Comparison of ENCODE assay signal across 22 mouse cellular contexts in genomic region chr16:93323172-93323571, GRCm38 (mm10).
DNase-seq lines count a peak whose midpoint lies in the region; ATAC-seq and TF ChIP-seq lines count a peak whose summit lies in the region.
"Had no signal": no experiment of that assay in that cellular context is flagged by ENCODE, and none has a peak within 500 bp of the region (broad histone marks: within the 10 kb centered on the region; RNA-seq: fewer than 3 reads in every experiment).

No protein-coding gene starts in this region.

- 0 out of 2 replicates have a peak, but pooled peaks have one; percentile 58 for ATAC-seq in hindbrain, embryonic 12.5 days (ENCODE audit: low FRiP score)
- ATAC-seq in hindbrain, embryonic 14.5 days (ENCODE audit: low FRiP score), result no peak
- ATAC-seq in intestine, embryonic 15.5 days, result 0 out of 2 replicates have a peak, but pooled peaks have one; percentile 20
- no peak for ATAC-seq in intestine, embryonic 16.5 days
- ATAC-seq in midbrain, postnatal 0 days (ENCODE audit: low FRiP score), result no peak
- ATAC-seq: CD4-positive, CD25-positive, alpha-beta regulatory T cell, adult 4 months; forebrain, embryonic 16.5 days; inflammation-experienced regulatory T-cells, adult 6 months had no signal

- no peaks in the 10 kb centered on the region for H3K27me3 ChIP-seq in hindbrain, embryonic 12.5 days
- no peaks in the 10 kb centered on the region for H3K27me3 ChIP-seq in hindbrain, embryonic 14.5 days (ENCODE audit: control insufficient read depth, insufficient read depth, low read length)
- no peaks in the 10 kb centered on the region for H3K27me3 ChIP-seq in intestine, embryonic 15.5 days (replicated peaks)
- H3K27me3 ChIP-seq in intestine, embryonic 16.5 days (replicated peaks; ENCODE audit: control insufficient read depth, insufficient read depth, low read length), result no peaks in the 10 kb centered on the region
- H3K27me3 ChIP-seq in midbrain, postnatal 0 days (ENCODE audit: insufficient read depth, low read length), result no peaks in the 10 kb centered on the region
- no peaks in the 10 kb centered on the region for H3K27me3 ChIP-seq in midbrain, embryonic 10.5 days (ENCODE audit: low read depth, poor library complexity, severe bottlenecking)
- H3K27me3 ChIP-seq: embryonic facial prominence, embryonic 12.5 days; forebrain, embryonic 12.5 days had no signal

- H3K9ac ChIP-seq in hindbrain, embryonic 12.5 days, result no peak overlapping the region
- no peak overlapping the region for H3K9ac ChIP-seq in hindbrain, embryonic 14.5 days
- no peak overlapping the region for H3K9ac ChIP-seq in intestine, embryonic 15.5 days
- no peak overlapping the region for H3K9ac ChIP-seq in intestine, embryonic 16.5 days (ENCODE audit: low read depth, low read length)
- no peak overlapping the region for H3K9ac ChIP-seq in midbrain, postnatal 0 days (replicated peaks; ENCODE audit: low read length, poor library complexity, severe bottlenecking)
- H3K9ac ChIP-seq: embryonic facial prominence, embryonic 12.5 days; forebrain, embryonic 12.5 days had no signal

- H3K4me1 ChIP-seq in hindbrain, embryonic 12.5 days, result peaks cover 5% of the 10 kb centered on the region; the same call in 1 of the 2 replicates
- no peaks in the 10 kb centered on the region; the same call in 1 of the 2 replicates for H3K4me1 ChIP-seq in hindbrain, embryonic 14.5 days (replicated peaks; ENCODE audit: control insufficient read depth, insufficient read depth, low read length)
- no peaks in the 10 kb centered on the region for H3K4me1 ChIP-seq in intestine, embryonic 15.5 days (replicated peaks)
- no peaks in the 10 kb centered on the region for H3K4me1 ChIP-seq in intestine, embryonic 16.5 days (ENCODE audit: control insufficient read depth, insufficient read depth, low read length)
- H3K4me1 ChIP-seq in midbrain, postnatal 0 days (ENCODE audit: insufficient read depth, low read length), result no peaks in the 10 kb centered on the region
- no peaks in the 10 kb centered on the region for H3K4me1 ChIP-seq in midbrain, embryonic 10.5 days
- H3K4me1 ChIP-seq: forebrain, embryonic 12.5 days; heart, embryonic 10.5 days had no signal

- H3K27ac ChIP-seq in hindbrain, embryonic 12.5 days, result no peak overlapping the region
- H3K27ac ChIP-seq in hindbrain, embryonic 14.5 days, result no peak overlapping the region
- H3K27ac ChIP-seq in intestine, embryonic 15.5 days, result no peak overlapping the region
- H3K27ac ChIP-seq in intestine, embryonic 16.5 days (ENCODE audit: low read length), result no peak overlapping the region
- no peak overlapping the region for H3K27ac ChIP-seq in midbrain, postnatal 0 days (ENCODE audit: low read depth, low read length)
- H3K27ac ChIP-seq in midbrain, embryonic 10.5 days (replicated peaks), result no peak overlapping the region
- H3K27ac ChIP-seq: embryonic facial prominence, embryonic 12.5 days; forebrain, embryonic 12.5 days; heart, embryonic 10.5 days had no signal

- no peaks in the 10 kb centered on the region for H3K36me3 ChIP-seq in hindbrain, embryonic 12.5 days
- H3K36me3 ChIP-seq in hindbrain, embryonic 14.5 days (replicated peaks; ENCODE audit: control insufficient read depth, insufficient read depth), result no peaks in the 10 kb centered on the region
- H3K36me3 ChIP-seq in intestine, embryonic 15.5 days, result no peaks in the 10 kb centered on the region
- H3K36me3 ChIP-seq in intestine, embryonic 16.5 days (ENCODE audit: control insufficient read depth, insufficient read depth, low read length), result no peaks in the 10 kb centered on the region
- no peaks in the 10 kb centered on the region for H3K36me3 ChIP-seq in midbrain, postnatal 0 days (ENCODE audit: insufficient read depth, low read length)
- no peaks in the 10 kb centered on the region for H3K36me3 ChIP-seq in midbrain, embryonic 10.5 days
- H3K36me3 ChIP-seq: embryonic facial prominence, embryonic 12.5 days; forebrain, embryonic 12.5 days; heart, embryonic 10.5 days had no signal

- no peak overlapping the region for H3K4me2 ChIP-seq in hindbrain, embryonic 12.5 days (replicated peaks)
- no peak overlapping the region for H3K4me2 ChIP-seq in hindbrain, embryonic 14.5 days (replicated peaks)
- no peak overlapping the region for H3K4me2 ChIP-seq in intestine, embryonic 15.5 days (replicated peaks)
- no peak overlapping the region for H3K4me2 ChIP-seq in intestine, embryonic 16.5 days (ENCODE audit: low read depth, low read length)
- H3K4me2 ChIP-seq in midbrain, postnatal 0 days (ENCODE audit: low read depth, low read length, poor library complexity, severe bottlenecking), result no peak overlapping the region
- H3K4me2 ChIP-seq: embryonic facial prominence, embryonic 12.5 days; forebrain, embryonic 12.5 days had no signal

- no peak; the same call in 1 of the 2 replicates for TF ChIP-seq CTCF in midbrain, postnatal 0 days (IDR thresholded peaks at IDR 0.05)

- no peak overlapping the region for H3K4me3 ChIP-seq in hindbrain, embryonic 12.5 days
- H3K4me3 ChIP-seq in hindbrain, embryonic 14.5 days (replicated peaks; ENCODE audit: low read length), result no peak overlapping the region
- no peak overlapping the region for H3K4me3 ChIP-seq in intestine, embryonic 15.5 days (replicated peaks)
- H3K4me3 ChIP-seq in intestine, embryonic 16.5 days (ENCODE audit: low read length), result no peak overlapping the region
- no peak overlapping the region for H3K4me3 ChIP-seq in midbrain, postnatal 0 days (ENCODE audit: low read depth, low read length)
- no peak overlapping the region for H3K4me3 ChIP-seq in midbrain, embryonic 10.5 days
- H3K4me3 ChIP-seq: embryonic facial prominence, embryonic 12.5 days; forebrain, embryonic 12.5 days; heart, embryonic 10.5 days had no signal

- no peaks in the 10 kb centered on the region for H3K9me3 ChIP-seq in hindbrain, embryonic 12.5 days (replicated peaks)
- no peaks in the 10 kb centered on the region for H3K9me3 ChIP-seq in hindbrain, embryonic 14.5 days (ENCODE audit: control insufficient read depth, low read length)
- no peaks in the 10 kb centered on the region for H3K9me3 ChIP-seq in intestine, embryonic 15.5 days
- H3K9me3 ChIP-seq in intestine, embryonic 16.5 days (ENCODE audit: control insufficient read depth, low read length), result no peaks in the 10 kb centered on the region
- H3K9me3 ChIP-seq in midbrain, postnatal 0 days (ENCODE audit: low read length), result no peaks in the 10 kb centered on the region
- H3K9me3 ChIP-seq in midbrain, embryonic 10.5 days (replicated peaks), result no peaks in the 10 kb centered on the region; the same call in 1 of the 2 replicates
- H3K9me3 ChIP-seq: forebrain, embryonic 12.5 days; heart, embryonic 10.5 days had no signal

- no peak for DNase-seq in hindbrain, embryonic 14.5 days (ENCODE audit: low spot score)
- DNase-seq in midbrain, postnatal 0 days (ENCODE audit: low spot score), result peak; percentile 21
- DNase-seq in midbrain, embryonic 10.5 days (ENCODE audit: low spot score), result no peak
- DNase-seq in adrenal gland, adult 18-20 months (ENCODE audit: low spot score in 2 of 2), result no peak
- DNase-seq: adrenal gland, postnatal 14 days; B cell, adult 2 months; cerebellum, adult 11-12 months; cerebellum, adult 9-10 months; cerebellum, postnatal 25 days; gastrocnemius, postnatal 10 days; heart, adult 18-20 months; heart, postnatal 10 days; heart, postnatal 4 days had no signal

- 74% methylated on average over 5 of the region's 5 CpGs for WGBS in hindbrain, embryonic 12.5 days
- WGBS in hindbrain, embryonic 14.5 days, result 60% methylated on average over 5 of the region's 5 CpGs
- WGBS in intestine, embryonic 15.5 days, result 63% methylated on average over 5 of the region's 5 CpGs
- whole genome bisulfite sequencing in intestine, embryonic 16.5 days, result 69% methylated on average over 5 of the region's 5 CpGs
- WGBS in midbrain, postnatal 0 days, result 69% methylated on average over 5 of the region's 5 CpGs
- WGBS in midbrain, embryonic 10.5 days, result 67% methylated on average over 5 of the region's 5 CpGs

Comparison
In these comparisons a context has a peak if more than half of its experiments do, and no peak if none do; other contexts are left out.
1. ATAC-seq: peak in hindbrain, embryonic 12.5 days (single experiment) and intestine, embryonic 15.5 days (single experiment); none in hindbrain, embryonic 14.5 days (single experiment), intestine, embryonic 16.5 days (single experiment) and midbrain, postnatal 0 days (single experiment).